Mouse (Mus musculus) lung, postnatal 0 days (tissue): Measurements from ENCODE around the gene Glul. TPM values are rescaled to one million over a fixed set of nuclear protein-coding genes. Genes with fewer than 3 reads are reported as not detected.
A peak's percentile ranks its signal among the peaks of the same experiment; 100 is the strongest.
"Not testable (repeated sequence)": the region's sequence is repeated elsewhere in the genome, so short reads cannot be mapped to it uniquely, and the experiment has no call there.

Experiments used
- ATAC-seq: fragments of 200-750 bp; cut with Nextera tagmentation; 2 replicates; pipeline ENCODE4 v1.8.0; 2017; ENCODE audit warnings: moderate library complexity
- DNase-seq: peaks from one replicate; pipeline ENCODE4 v3.0.0-alpha.2; 2016; ENCODE audit warnings: low spot score
- H3K27ac ChIP-seq: fragments of 300-500 bp; sonication (generic); 2 replicates; pipeline ENCODE4 v1.5.1; 2014; ENCODE audit warnings: antibody characterized with exemption, mild to moderate bottlenecking, low read length, mixed read lengths
- H3K27me3 ChIP-seq: fragments of 300-500 bp; sonication (generic); replicated peaks from 2 replicates; pipeline ENCODE4 v1.6.1; 2014; ENCODE audit warnings: low read length, mixed read lengths; ENCODE audit not compliant: insufficient read depth
- H3K36me3 ChIP-seq: fragments of 300-500 bp; sonication (generic); 2 replicates; pipeline ENCODE4 v1.6.1; 2014; ENCODE audit warnings: low read length, mixed read lengths; ENCODE audit not compliant: insufficient read depth
- H3K4me1 ChIP-seq: fragments of 300-500 bp; sonication (generic); 2 replicates; pipeline ENCODE4 v1.6.1; 2014; ENCODE audit warnings: antibody characterized with exemption, low read depth, low read length, mixed read lengths; ENCODE audit not compliant: insufficient read depth
- H3K4me2 ChIP-seq: fragments of 300-500 bp; sonication (generic); replicated peaks from 2 replicates; pipeline ENCODE4 v1.6.1; 2014; ENCODE audit warnings: low read depth, mild to moderate bottlenecking, low read length, moderate library complexity, mixed read lengths
- H3K4me3 ChIP-seq: fragments of 300-500 bp; sonication (generic); 2 replicates; pipeline ENCODE4 v1.5.1; 2014; ENCODE audit warnings: low read depth, low read length
- H3K9ac ChIP-seq: fragments of 300-500 bp; sonication (generic); replicated peaks from 2 replicates; pipeline ENCODE4 v1.6.1; 2014; ENCODE audit warnings: low read depth, mild to moderate bottlenecking
- H3K9me3 ChIP-seq: fragments of 300-500 bp; sonication (generic); 2 replicates; pipeline ENCODE4 v1.6.1; 2016; ENCODE audit warnings: low read length, mixed read lengths
- CTCF ChIP-seq: IDR thresholded peaks from 2 replicates; pipeline ENCODE4 v1.5.1; 2016; ENCODE audit warnings: antibody characterized with exemption, mild to moderate bottlenecking
- EP300 ChIP-seq: IDR thresholded peaks from 2 replicates; pipeline ENCODE4 v1.6.1; 2016; ENCODE audit warnings: antibody characterized with exemption, mild to moderate bottlenecking, control low read depth
- WGBS: fragments of 180-500 bp; shearing (Covaris S2); extraction: QIAGEN DNeasy Blood & Tissue Kit; methylation state at CpG from one replicate; pipeline ENCODE4 v1.1.7; 2014; 5-methylcytosine and 5-hydroxymethylcytosine counted together
- polyA plus RNA-seq: library from polyadenylated mRNA; unstranded; fragments of >200 nt; fragmentation: Nextera tagmentation; extraction: Ambion mirVana; gene quantifications from 2 replicates; pipeline ENCODE4 v1.2.1, GENCODE M21; 2015

Gene Glul
- polyA plus RNA-seq = 179 and 283 TPM in 2 replicates

DNA sequence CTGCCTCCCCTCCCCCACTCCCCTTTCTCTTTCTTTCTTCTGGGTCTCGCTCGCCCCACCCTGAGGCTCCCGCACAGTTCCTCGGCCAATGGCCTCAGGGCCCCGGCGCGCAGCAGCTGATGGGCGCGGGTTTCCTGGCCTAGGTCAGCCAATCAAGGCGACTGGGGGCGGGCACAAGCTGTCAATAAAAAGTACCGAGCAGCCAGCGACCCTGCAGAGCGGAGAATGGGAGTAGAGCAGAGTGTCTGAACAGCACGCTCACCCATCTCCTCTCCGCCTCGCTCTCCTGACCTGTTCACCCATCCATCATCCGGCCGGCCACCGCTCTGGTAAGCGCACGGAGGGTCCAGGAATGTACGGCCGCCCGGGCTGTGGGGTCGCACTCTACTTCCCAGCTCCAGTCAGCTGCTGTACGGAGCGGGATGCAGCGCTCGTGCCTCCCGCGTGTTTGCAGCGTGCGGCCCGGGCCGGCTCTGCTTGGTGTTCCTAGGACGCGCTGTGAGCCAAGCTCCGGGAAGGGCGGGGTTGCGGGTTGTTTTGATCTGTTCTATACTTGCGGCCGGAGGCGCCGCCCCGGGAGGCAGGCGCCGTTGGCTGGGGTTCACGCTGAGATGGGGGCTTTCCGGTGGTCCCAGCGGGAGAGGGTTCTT lies at the start of gene Glul, which contains the start of gene Teddm2:
TSS of gene Glul (plus strand) at position 214 of the 650 bp plus-strand sequence.
TSS of gene Teddm2 (minus strand) at position 498 of the 650 bp plus-strand sequence.
- 1% methylated on average over 48 of the region's 51 CpGs for WGBS
- TF ChIP-seq CTCF (no peak; the same call in 1 of the 2 replicates), EP300 (peak; percentile 27)
- DNase-seq = peak; percentile 99

GRCm38 (mm10) chr1:153852696-153853095 lies 47.0 kb upstream of the Glul start:
- not testable (repeated sequence) for H3K9ac ChIP-seq, H3K4me2 ChIP-seq, ATAC-seq, DNase-seq, H3K27me3 ChIP-seq, H3K36me3 ChIP-seq, H3K9me3 ChIP-seq, H3K27ac ChIP-seq, H3K4me3 ChIP-seq, H3K4me1 ChIP-seq
- 67% methylated on average over 7 of the region's 7 CpGs for WGBS

More for the DNA sequence above, at the start of gene Glul, which contains the start of gene Teddm2:
- Histone ChIP-seq H3K4me2 (peak within 1 kb of the TSS; percentile 72), H3K9ac (peak within 1 kb of the TSS; percentile 97), H3K4me1 (peaks cover 6% of the 10 kb centered on the region; the same call in 1 of the 2 replicates), H3K4me3 (peak within 1 kb of the TSS; percentile 99), H3K27me3 (no peaks in the 10 kb centered on the region), H3K36me3 (peaks cover 18% of the 10 kb centered on the region), H3K27ac (peak within 1 kb of the TSS; percentile 97), H3K9me3 (no peaks in the 10 kb centered on the region)
- peak; percentile 95 for ATAC-seq

GRCm38 (mm10) chr1:153855946-153856345 lies 43.8 kb upstream of the Glul start:
- 67% methylated on average over 8 of the region's 8 CpGs for WGBS
- no peak overlapping the region for H3K27ac ChIP-seq

GRCm38 (mm10) chr1:153874045-153874444 lies 25.7 kb upstream of the Glul start, which contains the start of gene Teddm1b:
TSS of gene Teddm1b (plus strand) at chr1:153874345.
- H3K36me3 ChIP-seq = no peaks in the 10 kb centered on the region
- no peak for DNase-seq
- no peaks in the 10 kb centered on the region for H3K9me3 ChIP-seq
- WGBS = 80% methylated on average over 6 of the region's 6 CpGs
- H3K4me3 ChIP-seq = no peak within 1 kb of the TSS
- H3K27me3 ChIP-seq = no peaks in the 10 kb centered on the region
- H3K4me1 ChIP-seq = no peaks in the 10 kb centered on the region
- no peak within 1 kb of the TSS for H3K9ac ChIP-seq
- ATAC-seq = no peak
- TF ChIP-seq CTCF = no peak
- no peak for TF ChIP-seq EP300
- H3K27ac ChIP-seq = no peak within 1 kb of the TSS
- H3K4me2 ChIP-seq = no peak within 1 kb of the TSS

More at GRCm38 (mm10) chr1:153855946-153856345, 43.8 kb upstream of the Glul start:
- Histone ChIP-seq H3K36me3 (no peaks in the 10 kb centered on the region), H3K27me3 (no peaks in the 10 kb centered on the region), H3K4me1 (no peaks in the 10 kb centered on the region), H3K4me2 (no peak overlapping the region), H3K9ac (no peak overlapping the region), H3K9me3 (no peaks in the 10 kb centered on the region), H3K4me3 (no peak overlapping the region)
- no peak for DNase-seq
- TF ChIP-seq EP300 = no peak
- TF ChIP-seq CTCF = no peak
- no peak for ATAC-seq

DNA sequence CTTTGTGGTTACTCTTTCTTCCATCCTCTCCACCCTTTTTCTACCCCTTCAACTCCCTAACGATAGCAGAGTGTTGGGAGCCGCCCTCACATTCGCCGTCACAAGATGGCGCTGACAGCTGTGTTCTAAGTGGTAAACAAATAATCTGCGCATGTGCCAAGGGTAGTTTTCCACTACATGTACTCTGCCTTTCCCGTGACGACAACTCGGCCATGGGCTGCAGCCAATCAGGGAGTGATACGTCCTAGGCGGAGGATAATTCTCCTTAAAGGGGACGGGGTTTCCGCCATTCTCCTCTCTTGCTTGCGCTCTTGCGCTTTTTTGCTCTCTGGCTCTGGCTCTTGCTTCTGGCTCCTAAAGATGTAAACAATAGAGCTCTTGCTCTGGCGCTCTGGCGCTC lies 19.4 kb upstream of the Glul start:
- not testable (repeated sequence) for ATAC-seq
- 93% methylated on average over 17 of the region's 17 CpGs for WGBS

DNA sequence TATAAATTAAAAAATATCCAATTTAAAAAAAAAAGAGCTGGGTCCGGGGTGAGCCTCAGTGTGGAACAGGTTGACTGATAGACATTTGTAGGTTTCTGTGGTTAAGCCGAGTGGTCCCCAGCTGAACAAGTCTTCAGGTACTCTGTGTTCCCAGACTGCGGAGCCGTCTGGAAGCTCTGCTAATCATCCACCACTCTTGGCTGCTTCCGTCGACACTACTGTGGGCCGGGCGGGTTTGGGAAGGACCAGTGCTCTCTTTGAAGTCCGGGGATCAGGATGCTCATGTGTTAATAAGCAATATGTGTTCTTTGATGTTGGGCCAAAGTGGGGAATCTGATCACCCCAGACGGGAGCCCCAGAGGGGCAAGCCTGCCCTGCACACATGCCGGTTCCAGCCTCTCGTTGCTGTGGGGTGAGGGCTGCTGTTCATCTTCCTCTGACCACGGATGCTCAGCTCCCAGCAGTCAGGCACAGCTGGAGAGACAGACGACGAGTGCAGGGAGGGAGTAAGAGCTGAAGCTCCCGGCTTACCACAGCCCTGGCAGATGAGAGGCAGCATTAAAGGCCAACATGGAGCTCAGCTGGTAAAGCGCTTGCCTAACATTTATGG lies 13.6 kb upstream of the Glul start:
- H3K27ac ChIP-seq = no peak overlapping the region
- no peaks in the 10 kb centered on the region for H3K4me1 ChIP-seq
- no peaks in the 10 kb centered on the region for H3K9me3 ChIP-seq
- WGBS = 28% methylated on average over 17 of the region's 17 CpGs
- H3K9ac ChIP-seq = no peak overlapping the region
- H3K27me3 ChIP-seq = no peaks in the 10 kb centered on the region
- TF ChIP-seq EP300 (no peak), CTCF (no peak)
- DNase-seq (no peak), ATAC-seq (no peak; the same call in 1 of the 2 replicates)
- no peak overlapping the region for H3K4me2 ChIP-seq
- H3K36me3 ChIP-seq = no peaks in the 10 kb centered on the region
- no peak overlapping the region for H3K4me3 ChIP-seq

More for the DNA sequence above, 19.4 kb upstream of the Glul start:
- H3K36me3 ChIP-seq, H3K4me2 ChIP-seq, H3K27ac ChIP-seq, H3K9ac ChIP-seq, H3K9me3 ChIP-seq, DNase-seq, H3K4me3 ChIP-seq, H3K27me3 ChIP-seq, H3K4me1 ChIP-seq: not testable (repeated sequence)
